Comparison of ENCODE assay signal across 30 mouse cellular contexts in the genomic region with DNA sequence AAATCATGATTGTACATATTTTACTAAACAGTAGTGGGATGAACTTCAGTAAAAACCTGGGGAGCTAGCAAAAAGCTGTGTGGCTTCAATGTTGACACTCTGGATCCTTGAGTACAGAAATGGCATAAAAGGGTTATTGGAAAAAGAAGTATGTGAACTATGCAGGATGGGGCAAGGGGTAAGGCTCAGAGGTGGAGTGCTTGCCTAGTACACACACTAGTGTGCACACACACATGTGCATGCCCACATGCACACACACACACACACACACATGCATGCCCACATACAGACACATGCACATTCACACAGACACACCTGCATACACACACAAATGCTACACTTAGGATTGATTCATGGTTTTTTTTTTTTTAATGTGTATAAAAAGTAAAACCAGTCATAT. TPM values are rescaled to one million over a fixed set of nuclear protein-coding genes. Genes with fewer than 3 reads are reported as not detected.
"Had no signal": no experiment of that assay in that cellular context is flagged by ENCODE, and none has a peak within 500 bp of the region (broad histone marks: within the 10 kb centered on the region; RNA-seq: fewer than 3 reads in every experiment).

No protein-coding gene starts in this region.

- H3K4me1 ChIP-seq: limb, embryonic 10.5 days; limb, embryonic 12.5 days; limb, embryonic 13.5 days; limb, embryonic 15.5 days; liver, embryonic 12.5 days; liver, embryonic 13.5 days; liver, embryonic 15.5 days; midbrain, embryonic 13.5 days; midbrain, embryonic 15.5 days; neural tube, embryonic 12.5 days; neural tube, embryonic 13.5 days had no signal

- DNase-seq: layer of hippocampus, postnatal 36 days; left cerebral cortex, postnatal 4 days; liver; liver, embryonic 13.5 days; liver, postnatal 0 days; lung, adult 18-20 months; lung, adult 2 months; lung, postnatal 14 days; lung, postnatal 36 days; midbrain, embryonic 14.5 days had no signal

- H3K27ac ChIP-seq: left cerebral cortex, adult 2 months; limb, embryonic 10.5 days; limb, embryonic 12.5 days; limb, embryonic 13.5 days; limb, embryonic 15.5 days; liver, embryonic 12.5 days; liver, embryonic 13.5 days; liver, embryonic 14.5 days; liver, embryonic 15.5 days; macrophage; midbrain, embryonic 10.5 days; midbrain, embryonic 12.5 days; midbrain, embryonic 13.5 days; midbrain, embryonic 15.5 days; neural tube, embryonic 12.5 days; neural tube, embryonic 13.5 days had no signal

- H3K4me2 ChIP-seq: limb, embryonic 12.5 days; limb, embryonic 13.5 days; limb, embryonic 15.5 days; liver, embryonic 11.5 days; liver, embryonic 12.5 days; liver, embryonic 13.5 days; liver, embryonic 15.5 days; midbrain, embryonic 11.5 days; midbrain, embryonic 12.5 days; midbrain, embryonic 13.5 days; midbrain, embryonic 15.5 days; neural tube, embryonic 12.5 days; neural tube, embryonic 13.5 days had no signal

- H3K36me3 ChIP-seq: limb, embryonic 10.5 days; limb, embryonic 12.5 days; limb, embryonic 13.5 days; limb, embryonic 15.5 days; liver, embryonic 12.5 days; liver, embryonic 13.5 days; liver, embryonic 15.5 days; midbrain, embryonic 10.5 days; midbrain, embryonic 12.5 days; midbrain, embryonic 13.5 days; midbrain, embryonic 15.5 days; neural tube, embryonic 12.5 days; neural tube, embryonic 13.5 days had no signal

- H3K4me3 ChIP-seq: left cerebral cortex, adult 2 months; limb, embryonic 10.5 days; limb, embryonic 12.5 days; limb, embryonic 13.5 days; limb, embryonic 15.5 days; liver, embryonic 12.5 days; liver, embryonic 13.5 days; liver, embryonic 15.5 days; midbrain, embryonic 10.5 days; midbrain, embryonic 12.5 days; midbrain, embryonic 13.5 days; midbrain, embryonic 15.5 days; myocyte; neural tube, embryonic 12.5 days; neural tube, embryonic 13.5 days had no signal

- H3K27me3 ChIP-seq: limb, embryonic 15.5 days; liver, embryonic 12.5 days; liver, embryonic 13.5 days; midbrain, embryonic 12.5 days; midbrain, embryonic 13.5 days; midbrain, embryonic 15.5 days; neural tube, embryonic 12.5 days; neural tube, embryonic 13.5 days had no signal

- H3K9me3 ChIP-seq: limb, embryonic 10.5 days; limb, embryonic 12.5 days; limb, embryonic 13.5 days; limb, embryonic 15.5 days; liver, embryonic 12.5 days; liver, embryonic 13.5 days; liver, embryonic 15.5 days; midbrain, embryonic 10.5 days; midbrain, embryonic 12.5 days; midbrain, embryonic 13.5 days; midbrain, embryonic 15.5 days; neural tube, embryonic 12.5 days; neural tube, embryonic 13.5 days had no signal

- H3K9ac ChIP-seq: limb, embryonic 12.5 days; limb, embryonic 13.5 days; limb, embryonic 15.5 days; liver, embryonic 12.5 days; liver, embryonic 13.5 days; liver, embryonic 14.5 days; liver, embryonic 15.5 days; liver, postnatal 0 days; midbrain, embryonic 12.5 days; midbrain, embryonic 13.5 days; midbrain, embryonic 15.5 days; neural tube, embryonic 12.5 days; neural tube, embryonic 13.5 days had no signal

- ATAC-seq: liver, postnatal 0 days; midbrain, embryonic 15.5 days; midbrain, embryonic 16.5 days had no signal

RNA-seq across cellular contexts. Expression of a gene that starts 24.8 kb away (rescaled TPM):
- total RNA-seq: megakaryocyte-erythroid progenitor cell, adult 5-6 weeks had no signal
- polyA plus RNA-seq: myocyte had no signal
